Mouse (Mus musculus): ENCODE results near the gene Cacna1i.

Cacna1i gene

GRCm38 (mm10) chr15:80330276-80330675, 43.2 kb downstream of the Cacna1i start:
- in situ Hi-C loops (cut with MseI, MboI) = no loop called here

DNA sequence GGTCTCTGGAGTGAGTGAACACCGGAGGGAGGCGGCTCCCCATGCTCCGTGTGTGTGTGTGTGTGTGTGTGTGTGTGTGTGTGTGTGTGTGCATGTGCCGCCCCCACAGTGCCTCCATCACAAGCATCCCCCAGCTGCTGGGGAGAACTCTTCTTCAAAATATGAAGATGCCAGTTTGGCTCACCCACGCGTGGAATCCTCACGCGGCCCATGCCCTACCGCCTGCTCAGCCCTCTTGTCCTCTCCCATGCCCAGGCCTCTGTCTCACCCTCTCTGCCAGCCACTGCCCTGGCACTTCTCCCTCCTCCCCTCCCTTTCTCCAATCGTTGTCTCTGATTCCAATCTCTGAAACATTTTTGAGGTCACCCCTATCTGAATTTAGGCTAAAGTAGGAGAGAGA, 47.7 kb downstream of the Cacna1i start:
- in situ Hi-C loops (cut with MseI, MboI) = no loop called here

GRCm38 (mm10) chr15:80335196-80335595, 48.2 kb downstream of the Cacna1i start:
- in situ Hi-C loops (cut with MseI, MboI) = no loop called here

- in situ Hi-C loops (cut with MseI, MboI) = no loop called here
These were observed 53.3 kb downstream of the Cacna1i start for GRCm38 (mm10) chr15:80340348-80340747.

- in situ Hi-C loops (cut with MseI, MboI) = no loop called here
These were observed 55.4 kb downstream of the Cacna1i start for GRCm38 (mm10) chr15:80342394-80342793.

GRCm38 (mm10) chr15:80343031-80343430, 56.0 kb downstream of the Cacna1i start:
- in situ Hi-C loops (cut with MseI, MboI) = no loop called here

DNA sequence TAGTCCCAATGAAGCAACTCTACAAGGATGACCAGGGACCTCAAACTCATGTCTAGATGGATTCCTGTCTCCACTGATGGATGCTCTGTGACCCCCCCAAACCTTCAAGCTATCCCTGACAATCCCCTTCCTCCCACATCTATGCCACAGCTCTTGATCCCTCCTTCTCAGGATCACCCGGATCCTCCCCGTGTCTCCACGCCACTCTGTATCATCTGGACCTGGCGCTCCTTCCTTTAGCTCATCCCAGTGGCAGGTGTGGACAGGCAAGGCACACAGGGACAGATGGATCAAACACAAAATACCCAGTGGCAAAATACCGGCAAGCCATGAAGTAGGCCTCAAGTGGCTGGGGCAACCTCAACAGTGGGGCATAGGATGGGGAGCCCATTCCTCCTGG, 56.7 kb downstream of the Cacna1i start:
- in situ Hi-C loops (cut with MseI, MboI) = no loop called here

- in situ Hi-C loops (cut with MseI, MboI) = no loop called here
These were observed 59.5 kb downstream of the Cacna1i start for GRCm38 (mm10) chr15:80346510-80346909.

DNA sequence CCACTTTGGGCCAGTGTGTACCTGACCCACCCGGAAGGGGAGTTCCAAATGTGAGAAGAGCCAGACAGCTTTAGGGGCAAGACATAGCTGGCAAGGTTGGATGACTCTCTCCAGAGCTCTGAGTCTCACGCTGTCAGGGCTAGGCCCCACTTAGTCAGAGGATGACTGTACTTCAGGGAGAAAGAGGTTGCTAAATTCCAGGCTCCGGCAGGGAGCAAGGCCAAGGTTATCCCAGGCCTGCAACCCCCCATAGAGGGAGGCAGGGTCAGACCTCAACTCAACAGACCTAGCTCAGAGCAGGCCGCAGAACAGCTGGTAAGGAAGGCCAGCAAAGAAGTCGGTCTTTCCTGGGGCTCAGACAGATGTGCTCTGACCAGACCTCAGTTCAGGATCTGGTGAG, 63.4 kb downstream of the Cacna1i start:
- in situ Hi-C loops (cut with MseI, MboI) = no loop called here

DNA sequence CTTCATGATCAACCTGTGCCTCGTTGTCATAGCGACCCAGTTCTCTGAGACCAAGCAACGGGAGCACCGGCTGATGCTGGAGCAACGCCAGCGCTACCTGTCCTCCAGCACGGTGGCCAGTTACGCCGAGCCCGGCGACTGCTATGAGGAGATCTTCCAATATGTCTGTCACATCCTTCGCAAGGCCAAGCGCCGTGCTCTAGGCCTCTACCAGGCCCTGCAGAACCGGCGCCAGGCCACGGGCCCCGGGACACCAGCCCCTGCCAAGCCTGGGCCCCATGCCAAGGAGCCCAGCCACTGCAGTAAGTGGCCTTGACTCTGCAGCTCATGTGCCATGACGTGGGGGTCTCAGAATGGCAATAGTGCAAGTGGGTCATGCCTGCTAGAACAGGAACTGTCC, 71.8 kb downstream of the Cacna1i start:
- in situ Hi-C loops (cut with MseI, MboI) = no loop called here

DNA sequence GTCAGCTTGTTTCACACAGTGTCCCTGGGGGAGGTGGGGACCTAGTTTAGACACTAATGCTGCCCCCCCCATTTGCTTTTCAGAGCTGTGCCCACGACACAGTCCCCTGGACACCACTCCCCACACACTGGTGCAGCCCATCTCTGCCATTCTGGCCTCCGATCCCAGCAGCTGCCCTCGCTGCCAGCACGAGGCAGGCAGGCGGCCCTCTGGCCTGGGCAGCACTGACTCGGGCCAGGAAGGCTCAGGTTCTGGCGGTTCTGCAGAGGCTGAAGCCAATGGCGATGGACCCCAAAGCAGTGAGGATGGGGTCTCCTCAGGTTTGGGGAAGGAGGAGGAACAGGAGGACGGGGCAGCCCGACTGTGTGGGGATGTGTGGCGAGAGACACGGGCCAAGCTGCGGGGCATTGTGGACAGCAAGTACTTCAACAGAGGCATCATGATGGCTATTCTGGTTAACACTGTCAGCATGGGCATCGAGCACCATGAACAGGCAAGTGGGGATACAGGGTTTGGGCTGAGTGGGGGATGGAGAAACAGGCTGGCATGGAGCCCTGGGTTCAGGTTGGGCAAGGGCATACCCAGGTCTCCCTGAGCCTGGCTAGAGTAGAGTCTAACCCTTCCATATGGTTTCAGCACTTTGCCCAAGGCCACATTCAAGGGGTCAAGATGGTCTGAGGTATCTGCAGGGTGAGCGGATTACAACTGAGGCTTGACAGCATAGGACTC, 74.9 kb downstream of the Cacna1i start:
- in situ Hi-C loops (cut with MseI, MboI) = no loop called here

GRCm38 (mm10) chr15:80362509-80363172, 75.6 kb downstream of the Cacna1i start:
- in situ Hi-C loops (cut with MseI, MboI) = no loop called here

DNA sequence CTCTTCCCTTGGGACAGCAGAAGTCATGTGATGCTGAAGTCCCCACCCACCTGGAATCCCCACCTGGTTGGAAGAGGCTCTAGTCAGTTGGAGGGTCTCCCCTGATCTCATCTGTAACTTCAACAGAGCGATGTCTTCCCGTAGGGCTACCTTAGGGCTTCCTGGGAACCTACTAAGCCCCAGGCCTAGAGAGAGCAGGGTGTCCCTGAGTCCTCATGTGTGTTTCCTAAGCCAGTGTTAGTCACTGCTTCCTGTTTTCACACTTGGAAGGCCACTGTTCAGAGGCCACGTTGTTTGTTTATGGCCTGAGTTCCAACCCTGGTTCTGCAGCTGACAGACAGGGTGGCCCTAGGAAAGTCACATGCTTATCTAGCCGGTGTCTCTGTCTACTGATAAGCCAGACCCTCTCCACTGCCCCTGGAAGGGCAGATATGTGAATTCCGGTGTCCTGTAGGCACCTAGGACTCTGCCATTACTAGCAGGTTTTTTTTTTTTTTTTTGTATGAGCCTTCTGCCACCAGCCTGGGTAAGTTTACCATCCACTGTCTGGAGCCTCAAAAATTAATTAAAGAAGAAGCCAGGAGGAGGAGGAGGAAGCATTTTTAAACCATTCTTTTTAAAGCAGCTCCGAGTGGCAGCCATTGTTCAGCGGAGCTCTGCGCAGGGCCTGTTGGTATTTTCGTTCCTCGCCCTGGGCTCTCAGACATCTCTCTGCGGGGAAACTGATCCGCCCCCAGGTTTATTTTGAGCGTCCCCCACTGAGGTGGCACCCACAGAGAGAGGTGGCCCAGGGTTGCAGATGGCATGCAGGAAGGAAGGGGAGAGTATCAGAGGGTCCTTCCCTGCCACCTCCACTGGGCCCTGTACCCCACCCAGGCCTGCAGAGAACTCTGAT, 77.0 kb downstream of the Cacna1i start:
- in situ Hi-C loops (cut with MseI, MboI) = no loop called here

DNA sequence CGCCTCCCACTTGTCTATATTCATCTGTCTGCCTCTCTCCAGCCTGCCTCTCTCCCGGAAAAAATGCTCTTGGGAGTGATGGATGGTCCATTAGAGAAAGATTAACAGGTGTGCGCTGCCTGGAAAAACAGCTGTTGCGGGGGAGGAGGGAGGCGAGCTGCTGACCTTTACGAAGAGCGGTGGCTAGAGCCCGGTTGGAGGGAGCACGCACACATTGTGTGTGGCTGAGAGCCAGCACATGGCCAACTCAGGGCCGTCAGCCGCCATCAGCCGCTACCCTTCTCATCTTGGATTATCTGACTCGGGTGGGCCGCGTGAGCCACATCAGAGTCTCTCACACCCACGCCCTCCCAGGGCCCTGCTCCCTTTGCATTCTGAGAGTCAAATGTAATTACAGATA, 79.9 kb downstream of the Cacna1i start:
- in situ Hi-C loops (cut with MseI, MboI) = no loop called here

DNA sequence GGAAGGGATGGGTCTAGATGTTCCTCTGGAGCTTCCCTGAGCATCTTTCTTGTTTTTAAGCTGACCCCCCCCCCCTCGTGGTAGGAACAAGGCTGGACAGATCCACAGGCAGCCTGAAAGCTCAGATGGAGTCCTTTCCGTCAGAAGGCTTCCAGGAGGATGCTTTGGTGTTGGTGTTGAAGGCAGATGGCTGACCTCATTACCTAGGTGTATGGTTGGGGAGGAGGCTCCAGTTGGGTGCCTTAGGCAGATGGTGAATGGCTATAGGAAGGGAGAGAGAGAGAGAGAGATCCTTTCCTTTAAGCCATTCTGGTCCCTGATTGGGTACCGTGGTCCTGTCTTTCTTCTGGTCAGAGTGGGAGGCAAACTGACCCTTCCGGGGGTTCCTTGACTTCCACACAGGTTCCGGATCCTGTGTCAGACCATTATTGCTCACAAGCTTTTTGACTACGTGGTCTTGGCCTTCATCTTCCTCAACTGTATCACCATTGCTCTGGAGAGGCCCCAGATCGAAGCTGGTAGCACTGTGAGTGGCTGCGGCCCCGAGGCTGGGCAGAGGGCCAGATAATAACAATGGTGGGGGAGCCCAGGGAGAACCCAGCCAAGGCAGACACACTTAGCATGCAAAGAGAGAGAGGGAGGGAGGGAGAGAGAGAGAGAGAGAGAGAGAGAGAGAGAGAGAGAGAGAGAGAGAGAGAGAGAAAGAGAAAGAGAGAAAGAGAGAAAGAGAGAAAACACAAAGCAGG, 86.4 kb downstream of the Cacna1i start:
- in situ Hi-C loops (cut with MseI, MboI) = no loop called here

DNA sequence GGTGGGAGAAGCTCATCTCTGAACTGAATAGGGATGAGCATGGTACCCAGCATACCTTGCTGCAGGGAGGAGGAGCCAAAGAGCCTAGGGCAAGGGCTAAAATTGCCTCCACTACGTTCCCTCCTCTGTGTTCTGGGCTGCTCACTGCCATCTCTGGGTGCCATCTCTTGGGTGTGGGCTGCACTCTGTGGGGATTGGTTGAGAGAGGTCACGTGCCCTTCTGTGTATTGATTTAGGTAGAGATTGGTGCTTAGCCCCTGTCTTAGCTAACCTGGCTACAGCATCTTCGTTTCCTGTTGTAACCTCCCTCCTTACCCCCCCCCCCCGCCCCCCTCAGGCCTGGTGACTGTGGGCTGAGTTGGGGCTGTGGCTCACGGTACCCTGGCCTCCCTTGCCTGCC, 87.8 kb downstream of the Cacna1i start:
- in situ Hi-C loops (cut with MseI, MboI) = no loop called here

- in situ Hi-C loops (cut with MseI, MboI) = no loop called here
These were observed 100.1 kb downstream of the Cacna1i start for GRCm38 (mm10) chr15:80387185-80387584.

GRCm38 (mm10) chr15:80391791-80392190, 104.8 kb downstream of the Cacna1i start:
- in situ Hi-C loops (cut with MseI, MboI) = no loop called here

GRCm38 (mm10) chr15:80395035-80395434, 108.0 kb downstream of the Cacna1i start:
- in situ Hi-C loops (cut with MseI, MboI) = no loop called here

DNA sequence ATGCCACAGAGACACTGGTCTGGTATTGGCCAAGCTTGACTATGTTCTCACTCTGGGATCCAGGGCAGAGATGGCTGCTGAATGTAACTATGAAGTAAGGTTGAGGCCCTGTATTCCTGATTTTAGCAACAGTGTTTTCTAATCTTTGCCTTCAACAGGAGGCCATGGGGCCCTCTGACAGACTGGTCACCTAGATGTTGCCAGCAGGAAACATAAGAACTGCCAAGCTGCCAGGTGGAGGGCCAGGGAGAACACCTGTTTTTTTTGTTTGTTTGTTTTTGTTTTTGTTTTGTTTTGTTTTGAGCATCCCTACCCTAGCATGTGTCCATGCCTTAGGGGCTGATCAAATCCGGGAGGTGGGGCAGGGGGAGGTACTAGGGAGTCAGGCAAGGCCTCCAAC, 112.4 kb downstream of the Cacna1i start:
- in situ Hi-C loops (cut with MseI, MboI) = no loop called here

DNA sequence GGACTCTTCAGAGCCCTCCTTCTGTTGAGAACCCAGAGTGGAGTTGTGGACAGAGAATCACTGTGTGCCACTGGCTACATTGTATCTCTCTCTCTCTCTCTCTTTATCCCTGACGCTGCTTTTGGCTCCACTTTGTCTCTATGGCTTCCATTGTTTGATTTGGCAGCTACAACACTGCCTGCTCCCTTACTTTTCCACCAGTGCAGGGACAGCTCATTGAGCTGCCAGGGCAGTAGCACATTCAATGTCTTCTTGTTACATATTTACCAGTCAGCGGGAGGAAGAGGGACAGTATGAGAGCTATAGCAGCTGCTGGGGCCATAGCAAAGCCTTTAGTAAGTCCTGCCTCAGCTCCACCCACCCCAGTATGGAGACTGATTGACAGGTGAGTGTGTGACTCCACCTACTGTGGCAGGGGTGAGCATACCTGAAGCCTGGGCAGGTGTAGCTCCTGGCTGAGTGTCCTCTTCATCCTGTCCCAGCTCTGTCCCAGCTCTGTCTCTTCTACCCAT, 114.4 kb downstream of the Cacna1i start:
- in situ Hi-C loops (cut with MseI, MboI) = no loop called here

GRCm38 (mm10) chr15:80401980-80402379, 114.9 kb downstream of the Cacna1i start:
- in situ Hi-C loops (cut with MseI, MboI) = no loop called here

Measured in mouse trophoblast stem cell (cell line).